Mouse (Mus musculus) forebrain, embryonic 13.5 days (tissue): Measurements from ENCODE around the gene Card11. TPM values are rescaled to one million over a fixed set of nuclear protein-coding genes. Genes with fewer than 3 reads are reported as not detected.

ENCODE experiments used
- ATAC-seq: fragments of 200-750 bp; cut with Nextera tagmentation; 2 replicates; pipeline ENCODE4 v1.8.0; 2017
- H3K27ac ChIP-seq: fragments of 300-500 bp; sonication (generic); 2 replicates; pipeline ENCODE4 v1.5.1; 2015; ENCODE audit warnings: inconsistent platforms, mild to moderate bottlenecking, moderate library complexity
- H3K27me3 ChIP-seq: fragments of 300-500 bp; sonication (generic); 2 replicates; pipeline ENCODE4 v1.6.1; 2015; ENCODE audit warnings: mild to moderate bottlenecking, inconsistent platforms
- H3K36me3 ChIP-seq: fragments of 300-500 bp; sonication (generic); 2 replicates; pipeline ENCODE4 v1.6.1; 2015; ENCODE audit warnings: mild to moderate bottlenecking, inconsistent platforms; ENCODE audit not compliant: poor library complexity, severe bottlenecking
- H3K4me1 ChIP-seq: fragments of 300-500 bp; sonication (generic); 2 replicates; pipeline ENCODE4 v1.6.1; 2015; ENCODE audit warnings: inconsistent platforms
- H3K4me2 ChIP-seq: fragments of 300-500 bp; sonication (generic); 2 replicates; pipeline ENCODE4 v1.6.1; 2015; ENCODE audit warnings: inconsistent platforms, mild to moderate bottlenecking, moderate library complexity
- H3K4me3 ChIP-seq: fragments of 300-500 bp; sonication (generic); 2 replicates; pipeline ENCODE4 v1.5.1; 2015; ENCODE audit warnings: mild to moderate bottlenecking, inconsistent platforms
- H3K9ac ChIP-seq: fragments of 300-500 bp; sonication (generic); 2 replicates; pipeline ENCODE4 v1.6.1; 2015; ENCODE audit warnings: mild to moderate bottlenecking, inconsistent platforms
- H3K9me3 ChIP-seq: fragments of 300-500 bp; sonication (generic); replicated peaks from 2 replicates; pipeline ENCODE4 v1.6.1; 2016; ENCODE audit warnings: inconsistent platforms
- WGBS: fragments of 180-500 bp; shearing (Covaris S2); methylation state at CpG from one replicate; pipeline ENCODE4 v1.1.7; 2015; 5-methylcytosine and 5-hydroxymethylcytosine counted together
- polyA plus RNA-seq: library from polyadenylated mRNA; unstranded; fragments of >200 nt; fragmentation: Nextera tagmentation; extraction: Ambion mirVana; gene quantifications from 2 replicates; pipeline ENCODE4 v1.2.1, GENCODE M21; 2015

Card11 gene
- polyA plus RNA-seq: not detected in 2 replicates

DNA sequence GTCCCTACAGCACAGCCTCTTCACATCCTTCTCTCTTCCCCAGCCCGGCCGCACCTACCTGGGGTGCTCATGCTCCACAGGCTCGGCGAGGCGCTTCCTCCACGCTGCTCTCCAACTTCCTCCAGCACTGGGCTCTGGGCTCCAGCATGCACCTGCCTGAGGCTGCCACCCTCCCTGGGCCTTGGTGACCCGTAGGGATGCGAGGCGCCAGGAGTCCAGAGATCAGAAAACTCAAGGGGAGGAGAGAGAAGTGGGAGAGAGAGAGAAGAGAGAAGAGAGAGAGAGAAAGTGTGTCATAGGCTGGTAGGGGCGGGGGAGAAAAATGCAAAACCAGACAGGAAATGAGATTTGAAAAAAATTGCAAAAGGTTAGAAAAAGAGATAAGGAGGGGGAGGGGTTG is at the start of gene Card11:
TSS of gene Card11 (minus strand) at position 234 of the 400 bp plus-strand sequence.
- no peak within 1 kb of the TSS for H3K9ac ChIP-seq
- no peak within 1 kb of the TSS for H3K4me2 ChIP-seq
- no peak for ATAC-seq
- no peaks in the 10 kb centered on the region for H3K27me3 ChIP-seq
- H3K36me3 ChIP-seq: no peaks in the 10 kb centered on the region
- H3K9me3 ChIP-seq: 0 out of 2 replicates have a peak, but pooled peaks cover 5% of the 10 kb centered on the region
- 80% methylated on average over 10 of the region's 10 CpGs for WGBS
- H3K4me3 ChIP-seq: no peak within 1 kb of the TSS
- H3K4me1 ChIP-seq: no peaks in the 10 kb centered on the region
- H3K27ac ChIP-seq: no peak within 1 kb of the TSS

DNA sequence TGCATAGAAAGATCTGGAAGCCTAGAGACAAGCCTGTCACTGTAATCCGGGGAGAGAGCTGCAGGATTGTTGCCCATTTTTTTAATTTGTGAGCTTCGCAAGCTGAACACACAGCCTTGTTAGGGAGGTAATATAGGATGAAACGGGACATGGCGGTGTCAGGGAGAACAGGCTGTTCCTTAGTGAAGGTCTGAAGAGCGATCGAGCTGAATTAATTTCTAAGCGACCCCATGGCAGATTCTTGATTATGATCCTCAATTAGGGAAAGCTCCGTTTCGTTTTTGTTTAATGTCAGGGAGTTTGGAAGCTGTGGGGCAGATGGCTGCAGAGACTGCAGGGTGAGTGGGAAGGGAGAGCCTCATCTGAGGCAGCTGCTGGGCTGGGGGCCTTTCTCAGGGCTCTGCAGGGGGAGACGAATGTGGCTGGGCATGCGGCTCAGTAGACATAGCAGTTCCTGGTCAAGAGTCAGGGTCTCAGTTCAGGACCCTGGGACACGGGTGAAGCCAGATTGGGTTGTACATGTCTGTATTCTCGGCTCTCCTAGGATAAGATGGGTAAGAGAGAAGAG is 47.4 kb upstream of the Card11 start:
- H3K27ac ChIP-seq: peak overlapping the region; percentile 59; the same call in 1 of the 2 replicates
- peak overlapping the region; percentile 26 for H3K4me2 ChIP-seq
- H3K4me3 ChIP-seq: 0 out of 2 replicates have a peak overlapping the region, but pooled peaks have one; percentile 5
- peak; percentile 59; the same call in 1 of the 2 replicates for ATAC-seq
- H3K9ac ChIP-seq: 0 out of 2 replicates have a peak overlapping the region, but pooled peaks have one; percentile 18
- peaks cover 11% of the 10 kb centered on the region; the same call in 1 of the 2 replicates for H3K9me3 ChIP-seq
- no peaks in the 10 kb centered on the region for H3K36me3 ChIP-seq
- peaks cover 5% of the 10 kb centered on the region for H3K4me1 ChIP-seq
- 38% methylated on average over 13 of the region's 13 CpGs for WGBS
- H3K27me3 ChIP-seq: no peaks in the 10 kb centered on the region

DNA sequence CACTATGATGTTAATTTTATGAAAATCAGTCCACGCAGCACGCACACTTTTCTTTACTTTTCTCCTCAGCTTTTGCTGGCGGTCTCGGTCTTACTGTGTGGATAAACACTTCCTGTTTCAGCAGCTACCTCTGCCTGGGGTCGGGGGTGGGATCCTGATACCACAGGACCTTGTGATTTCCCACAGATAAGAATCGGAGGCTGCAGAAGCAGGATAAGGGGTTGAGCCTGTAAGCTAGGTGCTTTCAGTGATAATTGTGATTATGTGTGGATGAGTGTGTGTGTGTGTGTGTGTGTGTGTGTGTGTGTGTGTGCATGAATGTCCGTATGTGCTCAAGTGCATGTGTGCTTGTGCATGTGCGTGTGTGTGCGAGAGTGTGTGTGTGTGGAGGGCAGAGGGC is 44.6 kb upstream of the Card11 start:
- no peaks in the 10 kb centered on the region for H3K36me3 ChIP-seq
- 77% methylated on average over 9 of the region's 9 CpGs for WGBS
- H3K27me3 ChIP-seq: no peaks in the 10 kb centered on the region
- H3K4me3 ChIP-seq: no peak overlapping the region
- H3K4me1 ChIP-seq: peaks cover 5% of the 10 kb centered on the region
- H3K9ac ChIP-seq: no peak overlapping the region
- H3K4me2 ChIP-seq: no peak overlapping the region
- ATAC-seq: no peak
- H3K9me3 ChIP-seq: no peaks in the 10 kb centered on the region
- H3K27ac ChIP-seq: no peak overlapping the region

DNA sequence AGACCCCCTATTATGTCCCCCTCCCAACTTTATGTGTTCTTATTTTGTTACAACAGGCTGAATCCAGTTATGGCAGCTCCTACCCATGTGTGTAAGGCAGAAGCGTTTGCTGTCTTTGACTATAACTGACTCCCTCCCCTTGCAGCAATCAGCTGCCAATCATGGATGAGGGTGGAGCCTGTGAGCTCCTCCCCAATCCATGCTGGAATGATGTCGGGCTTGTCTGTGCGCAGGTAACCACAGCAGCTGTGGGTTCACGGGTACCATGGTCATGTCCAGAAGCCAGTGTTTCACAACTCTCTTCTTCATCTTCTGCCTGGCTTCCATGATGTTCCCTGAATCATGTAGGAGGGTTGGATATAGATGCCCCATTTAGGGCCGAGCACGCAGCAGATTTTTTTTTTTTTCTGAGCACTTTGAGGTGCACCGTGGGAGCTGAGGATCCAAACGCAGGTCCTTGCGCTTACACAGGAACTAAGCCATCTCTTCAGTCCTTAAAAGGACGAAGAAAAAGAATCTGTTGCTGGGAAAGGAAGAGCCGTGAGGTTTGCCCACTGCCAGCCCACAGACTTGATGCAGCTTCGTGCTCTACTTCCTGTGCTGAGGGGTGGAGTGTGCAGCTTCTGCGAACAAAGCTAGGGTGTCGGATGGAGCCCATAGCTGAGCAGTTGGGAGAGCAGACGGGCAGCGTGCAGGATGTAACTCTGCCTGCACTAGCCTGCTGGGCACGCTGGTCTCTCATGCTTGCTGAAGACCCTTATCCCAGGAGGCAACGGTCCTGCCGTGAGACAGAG is 43.5 kb upstream of the Card11 start:
- Histone ChIP-seq H3K9me3 (no peaks in the 10 kb centered on the region), H3K4me1 (peaks cover 5% of the 10 kb centered on the region), H3K36me3 (no peaks in the 10 kb centered on the region), H3K27me3 (no peaks in the 10 kb centered on the region), H3K4me2 (no peak overlapping the region), H3K9ac (no peak overlapping the region), H3K4me3 (no peak overlapping the region), H3K27ac (no peak overlapping the region)
- no peak for ATAC-seq
- WGBS: 67% methylated on average over 19 of the region's 19 CpGs

DNA sequence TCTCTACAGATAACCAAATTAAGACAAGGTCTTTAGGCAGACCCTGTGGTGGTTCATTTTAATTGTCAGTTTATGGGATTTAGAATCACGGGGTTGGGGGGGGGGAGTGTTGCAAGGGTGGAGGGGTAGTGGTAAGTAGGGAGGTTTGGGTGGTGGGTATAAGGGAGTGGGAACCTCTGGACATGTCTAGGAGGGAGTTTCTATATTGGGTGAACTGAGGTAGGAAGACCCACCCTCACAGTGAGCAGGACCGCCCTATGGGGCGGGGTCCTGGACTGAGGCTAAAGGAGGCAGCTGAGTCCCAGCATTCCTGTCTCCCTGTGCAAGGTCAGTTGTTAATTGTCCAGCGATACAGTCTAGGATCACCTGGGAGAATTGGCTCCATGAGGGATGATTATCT is 42.0 kb upstream of the Card11 start:
- Histone ChIP-seq H3K27ac (no peak overlapping the region), H3K4me3 (no peak overlapping the region), H3K36me3 (no peaks in the 10 kb centered on the region), H3K27me3 (no peaks in the 10 kb centered on the region), H3K4me2 (no peak overlapping the region), H3K4me1 (no peaks in the 10 kb centered on the region), H3K9me3 (no peaks in the 10 kb centered on the region), H3K9ac (no peak overlapping the region)
- 89% methylated on average over 4 of the region's 4 CpGs for WGBS
- no peak for ATAC-seq

DNA sequence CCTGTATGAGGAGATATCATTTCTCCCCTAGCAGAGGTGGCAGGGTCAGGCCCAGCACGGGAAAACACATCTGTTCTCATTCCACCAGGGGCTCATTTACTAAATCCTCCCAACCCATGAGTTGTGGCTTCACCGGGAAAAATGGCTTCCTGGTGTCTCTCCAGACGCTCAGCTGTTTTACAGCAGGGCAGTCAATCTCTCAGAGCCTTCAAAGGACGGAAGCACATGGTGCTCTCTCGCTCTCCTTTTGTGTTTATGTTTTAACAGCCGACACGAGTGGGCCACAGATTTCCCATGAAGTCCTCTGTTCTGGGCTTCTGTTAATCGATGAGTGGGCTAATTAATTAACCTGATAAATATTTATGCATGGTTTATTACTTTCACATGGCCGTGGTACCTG is 40.5 kb upstream of the Card11 start:
- Histone ChIP-seq H3K36me3 (no peaks in the 10 kb centered on the region), H3K9me3 (no peaks in the 10 kb centered on the region), H3K4me2 (no peak overlapping the region), H3K4me1 (peaks cover 5% of the 10 kb centered on the region), H3K27me3 (no peaks in the 10 kb centered on the region), H3K4me3 (no peak overlapping the region), H3K9ac (no peak overlapping the region), H3K27ac (no peak overlapping the region)
- no peak for ATAC-seq
- WGBS: 42% methylated on average over 9 of the region's 9 CpGs

DNA sequence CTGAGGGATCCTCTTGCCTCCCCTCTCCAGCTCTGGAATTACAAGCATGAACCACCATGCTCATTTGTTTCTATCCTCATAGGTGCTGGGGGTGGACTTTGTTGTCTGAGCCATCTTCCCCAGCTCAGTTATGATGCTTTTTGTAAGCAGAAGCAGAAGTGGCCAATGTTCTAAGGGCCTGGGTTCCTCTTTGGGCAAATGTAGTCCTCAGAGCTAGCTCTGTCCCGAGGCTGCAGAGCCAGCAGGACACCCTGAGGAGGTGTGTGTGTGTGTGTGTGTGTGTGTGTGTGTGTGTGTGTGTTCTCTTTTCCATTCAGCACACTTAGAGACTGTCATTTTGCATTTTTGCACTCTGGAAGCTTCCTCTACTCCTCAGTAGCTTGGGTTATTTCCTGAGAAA is 38.0 kb upstream of the Card11 start:
- no peak overlapping the region for H3K27ac ChIP-seq
- H3K4me2 ChIP-seq: no peak overlapping the region
- no peak for ATAC-seq
- H3K4me1 ChIP-seq: peaks cover 16% of the 10 kb centered on the region
- H3K9ac ChIP-seq: no peak overlapping the region
- H3K36me3 ChIP-seq: no peaks in the 10 kb centered on the region
- 67% methylated on average over 1 of the region's 1 CpGs for WGBS
- H3K27me3 ChIP-seq: no peaks in the 10 kb centered on the region
- H3K9me3 ChIP-seq: no peaks in the 10 kb centered on the region
- H3K4me3 ChIP-seq: no peak overlapping the region

DNA sequence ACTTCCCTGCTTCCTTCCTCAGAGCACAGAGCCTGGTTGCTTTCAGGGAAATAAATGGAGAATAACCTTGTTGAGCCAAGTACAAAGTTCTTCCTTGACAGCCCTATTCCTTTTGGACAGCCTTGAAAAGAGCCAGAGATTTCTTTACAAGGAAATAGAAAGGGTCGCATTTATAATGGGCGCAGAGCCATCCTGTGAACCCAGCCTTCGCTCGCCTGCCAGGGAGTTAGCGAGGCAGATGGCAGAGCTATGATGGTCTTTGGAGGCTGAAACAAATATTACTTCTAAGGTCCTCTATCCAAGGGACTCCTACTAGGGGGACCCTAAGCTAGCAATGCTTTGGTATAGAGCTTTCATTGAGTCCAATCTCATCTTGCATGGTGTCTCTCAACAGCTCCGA is 35.0 kb upstream of the Card11 start:
- Histone ChIP-seq H3K4me3 (no peak overlapping the region), H3K9me3 (no peaks in the 10 kb centered on the region), H3K4me2 (no peak overlapping the region), H3K9ac (no peak overlapping the region), H3K27ac (peak overlapping the region; percentile 14; the same call in 1 of the 2 replicates), H3K4me1 (peaks cover 16% of the 10 kb centered on the region), H3K27me3 (no peaks in the 10 kb centered on the region), H3K36me3 (no peaks in the 10 kb centered on the region)
- ATAC-seq: no peak
- 66% methylated on average over 6 of the region's 6 CpGs for WGBS

DNA sequence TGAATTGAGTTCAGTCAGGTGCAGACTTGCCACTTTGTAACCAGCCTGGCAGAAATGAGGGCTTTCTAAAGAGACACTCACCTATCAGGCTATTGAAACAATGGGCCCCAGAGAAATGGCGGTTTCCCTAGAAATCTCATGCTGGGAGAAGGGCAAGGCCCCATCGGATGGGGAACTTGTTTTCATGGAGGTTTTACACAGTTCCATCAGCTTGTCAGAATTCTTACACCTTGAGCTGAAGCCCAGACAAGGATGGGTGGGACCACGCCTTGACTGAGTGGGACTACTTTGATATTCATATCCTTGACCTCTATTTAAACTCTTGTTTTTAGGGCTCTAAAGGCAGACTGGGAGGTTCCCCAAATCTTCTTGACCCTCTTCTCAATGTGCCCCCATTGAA is 33.9 kb upstream of the Card11 start:
- Histone ChIP-seq H3K4me1 (peaks cover 16% of the 10 kb centered on the region), H3K4me2 (no peak overlapping the region), H3K9ac (no peak overlapping the region), H3K4me3 (no peak overlapping the region), H3K27me3 (no peaks in the 10 kb centered on the region), H3K36me3 (no peaks in the 10 kb centered on the region), H3K9me3 (no peaks in the 10 kb centered on the region), H3K27ac (no peak overlapping the region)
- no peak for ATAC-seq
- WGBS: 77% methylated on average over 3 of the region's 3 CpGs

DNA sequence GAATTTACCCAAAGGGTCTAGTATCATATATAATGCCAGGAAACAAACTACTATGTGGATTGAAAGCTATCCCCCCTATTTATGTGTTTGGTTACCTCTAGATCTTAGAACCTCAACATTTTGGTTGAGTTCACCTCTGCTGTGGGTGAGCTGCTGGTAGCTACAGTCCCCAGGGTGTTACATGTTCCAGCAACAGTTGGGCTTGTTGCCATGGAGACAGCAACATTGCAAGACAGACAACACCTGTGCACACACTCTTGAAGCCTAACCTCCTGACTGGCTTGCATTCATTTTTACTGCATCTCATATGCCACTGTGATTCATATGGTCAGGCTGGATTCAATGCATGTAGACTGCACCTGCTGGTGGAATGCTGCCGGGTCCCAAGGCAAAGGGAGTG is 32.6 kb upstream of the Card11 start:
- Histone ChIP-seq H3K36me3 (no peaks in the 10 kb centered on the region), H3K4me3 (no peak overlapping the region), H3K9ac (no peak overlapping the region), H3K4me2 (no peak overlapping the region), H3K27ac (no peak overlapping the region), H3K9me3 (no peaks in the 10 kb centered on the region), H3K4me1 (peaks cover 16% of the 10 kb centered on the region), H3K27me3 (no peaks in the 10 kb centered on the region)
- no peak for ATAC-seq
- 95% methylated on average over 1 of the region's 1 CpGs for WGBS

DNA sequence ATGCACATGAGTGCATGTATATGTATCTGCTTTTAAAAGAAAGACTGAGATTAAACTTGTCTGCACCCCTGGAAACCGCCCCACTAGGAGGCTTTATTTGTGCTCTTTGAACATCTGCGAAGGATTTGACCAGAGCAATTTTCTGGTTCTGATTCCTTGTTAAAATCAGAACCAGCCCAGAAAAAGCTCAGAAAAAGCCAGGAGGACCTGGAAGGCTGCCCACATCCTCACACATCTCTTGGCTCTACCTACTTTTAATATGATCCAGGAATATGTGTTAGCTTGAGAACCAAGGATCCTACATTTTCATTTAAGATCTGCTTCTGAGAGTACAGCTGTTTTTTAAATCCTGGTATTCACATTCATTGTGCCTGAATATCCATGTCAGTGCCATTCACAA is 29.0 kb upstream of the Card11 start:
- 80% methylated on average over 2 of the region's 2 CpGs for WGBS
- Histone ChIP-seq H3K4me2 (no peak overlapping the region), H3K27me3 (no peaks in the 10 kb centered on the region), H3K4me1 (no peaks in the 10 kb centered on the region), H3K4me3 (no peak overlapping the region), H3K9ac (no peak overlapping the region), H3K36me3 (no peaks in the 10 kb centered on the region), H3K27ac (no peak overlapping the region), H3K9me3 (no peaks in the 10 kb centered on the region)
- no peak for ATAC-seq

DNA sequence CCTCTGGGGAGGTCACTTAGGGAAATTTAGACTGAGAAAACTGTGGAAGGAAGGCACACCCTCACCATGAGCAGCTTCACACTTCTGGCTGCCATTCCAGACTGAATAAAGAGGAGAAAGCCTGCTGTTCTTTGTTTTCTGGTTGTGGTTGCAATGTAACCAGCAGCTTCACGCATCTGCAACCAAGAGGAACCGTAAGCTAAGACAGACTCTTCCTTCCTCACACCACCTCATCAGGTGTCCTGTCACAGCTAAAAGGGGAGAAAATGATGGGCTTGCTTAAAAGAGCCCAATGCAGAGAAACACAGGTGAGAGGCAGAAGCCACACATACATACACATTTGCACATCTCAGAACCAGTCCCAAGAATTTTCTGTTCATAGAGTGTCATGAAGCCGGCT is 25.3 kb upstream of the Card11 start:
- Histone ChIP-seq H3K9ac (no peak overlapping the region), H3K27me3 (no peaks in the 10 kb centered on the region), H3K9me3 (peaks cover 16% of the 10 kb centered on the region), H3K4me2 (no peak overlapping the region), H3K4me1 (no peaks in the 10 kb centered on the region), H3K27ac (no peak overlapping the region), H3K36me3 (no peaks in the 10 kb centered on the region), H3K4me3 (no peak overlapping the region)
- ATAC-seq: no peak
- 95% methylated on average over 3 of the region's 3 CpGs for WGBS
